Mouse (Mus musculus) macrophage (primary cell): ENCODE results near the gene Fam78a. TPM values are rescaled to one million over a fixed set of nuclear protein-coding genes. Genes with fewer than 3 reads are reported as not detected.

Experiments used
- H3K27ac ChIP-seq: fragments of 350-480 bp; formaldehyde crosslinking; 2 replicates; pipeline ENCODE4 v1.9.0; 2021
- H3K36me3 ChIP-seq: fragments of 350-480 bp; formaldehyde crosslinking; 2 replicates; pipeline ENCODE4 v1.9.0; 2021; ENCODE audit errors: inconsistent target
- H3K4me3 ChIP-seq: fragments of 350-480 bp; formaldehyde crosslinking; 2 replicates; pipeline ENCODE4 v1.9.0; 2021; ENCODE audit errors: inconsistent target
- H3K79me2 ChIP-seq: fragments of 350-480 bp; formaldehyde crosslinking; 2 replicates; pipeline ENCODE4 v1.9.0; 2021; ENCODE audit errors: inconsistent target
- WGBS: methylation state at CpG from one replicate; pipeline ENCODE4 v1.1.7; 2026; ENCODE audit warnings: inconsistent platforms; ENCODE audit not compliant: missing documents; 5-methylcytosine and 5-hydroxymethylcytosine counted together
- polyA plus RNA-seq: library from polyadenylated mRNA; stranded (reverse); fragments of 250-400 nt; gene quantifications from 3 replicates; pipeline ENCODE4 v1.2.4, GENCODE M21; 2018; ENCODE audit warnings: inconsistent platforms
- total RNA-seq, 78 experiments: library from RNA; depleted of rRNA; stranded (reverse); fragments of 250-400 nt; gene quantifications; 1 replicate in 9 of 78; 2 replicates in 24 of 78; 3 replicates in 43 of 78; 4 replicates in 2 of 78; pipeline ENCODE4 v1.2.4; 2018; ENCODE audit warnings: inconsistent platforms in 56 of 78

The Fam78a gene
- total RNA-seq (2018; cell fraction: chromatin; rRNA removed) = 10 to 100 TPM in 8 of 26 experiments, 1 to 10 TPM in 16, under 1 TPM in 2; 0.70 to 26.2 (median 3.7) TPM
- total RNA-seq (2018; cell fraction: cytosol; rRNA removed) = 10 to 100 TPM in 17 of 26 experiments, 1 to 10 TPM in 9; 1.8 to 25.9 (median 15.3) TPM
- total RNA-seq (2018; cell fraction: nucleus; rRNA removed) = 10 to 100 TPM in 12 of 26 experiments, 1 to 10 TPM in 14; 1.5 to 35.6 (median 8.6) TPM
- 12.7 to 16.8 TPM (median 14.3 TPM) in 3 replicates for polyA plus RNA-seq

DNA sequence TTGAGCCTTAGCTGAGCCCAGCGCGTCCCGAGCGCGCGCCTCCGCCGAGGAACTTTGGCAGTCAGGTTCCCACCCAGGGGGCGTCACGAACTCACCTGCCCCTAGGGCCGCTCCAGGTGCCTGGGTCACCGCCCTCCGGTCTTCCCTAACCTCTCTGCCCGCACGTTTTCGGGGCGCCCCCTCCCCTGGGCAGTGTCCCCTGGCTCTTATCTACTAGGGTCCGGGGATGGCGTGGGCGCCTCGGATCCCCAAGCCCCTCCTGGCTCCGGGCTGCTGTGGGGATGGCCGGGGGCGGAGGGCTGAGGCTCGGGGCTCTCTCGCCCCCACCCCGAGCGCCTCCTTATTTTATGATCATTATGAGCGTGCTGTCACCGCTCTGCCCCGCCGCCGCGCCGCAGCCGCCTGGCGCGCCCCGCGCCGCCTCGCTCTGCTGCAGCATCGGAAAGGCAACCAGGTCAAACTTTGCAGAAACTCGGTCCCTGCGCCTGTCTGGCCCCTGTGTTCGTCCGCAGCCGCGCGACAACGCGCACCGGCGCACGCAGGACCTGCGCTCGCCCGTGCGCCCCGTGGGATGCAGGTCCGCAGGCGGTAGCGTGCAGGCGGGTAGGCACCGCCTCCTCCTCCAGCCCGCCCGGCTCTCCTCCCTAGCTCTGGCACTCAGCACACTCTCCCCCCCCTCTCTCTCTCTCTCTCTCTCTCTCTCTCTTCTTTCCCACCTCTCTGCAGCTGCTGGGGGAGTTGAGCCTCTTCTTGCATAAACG lies at the start of gene Fam78a:
Gene Fam78a (minus strand): TSS at position 747 of the 761 bp plus-strand sequence.
- Histone ChIP-seq H3K4me3 (peak within 1 kb of the TSS; percentile 88), H3K79me2 (peaks cover 37% of the 10 kb centered on the region), H3K27ac (0 out of 2 replicates have a peak within 1 kb of the TSS, but pooled peaks have one; percentile 29), H3K36me3 (no peaks in the 10 kb centered on the region)
- under 1% methylated on average over 68 of the region's 68 CpGs for WGBS

GRCm38 (mm10) chr2:32134039-32134438 lies 49.4 kb upstream of the Fam78a start:
- H3K27ac ChIP-seq = no peak overlapping the region
- H3K36me3 ChIP-seq = no peaks in the 10 kb centered on the region
- WGBS = 3% methylated on average over 2 of the region's 2 CpGs
- no peaks in the 10 kb centered on the region for H3K79me2 ChIP-seq
- H3K4me3 ChIP-seq = no peak overlapping the region

GRCm38 (mm10) chr2:32132567-32132992 lies 47.9 kb upstream of the Fam78a start:
- H3K27ac ChIP-seq = no peak overlapping the region
- WGBS = 24% methylated on average over 10 of the region's 12 CpGs
- no peak overlapping the region for H3K4me3 ChIP-seq

DNA sequence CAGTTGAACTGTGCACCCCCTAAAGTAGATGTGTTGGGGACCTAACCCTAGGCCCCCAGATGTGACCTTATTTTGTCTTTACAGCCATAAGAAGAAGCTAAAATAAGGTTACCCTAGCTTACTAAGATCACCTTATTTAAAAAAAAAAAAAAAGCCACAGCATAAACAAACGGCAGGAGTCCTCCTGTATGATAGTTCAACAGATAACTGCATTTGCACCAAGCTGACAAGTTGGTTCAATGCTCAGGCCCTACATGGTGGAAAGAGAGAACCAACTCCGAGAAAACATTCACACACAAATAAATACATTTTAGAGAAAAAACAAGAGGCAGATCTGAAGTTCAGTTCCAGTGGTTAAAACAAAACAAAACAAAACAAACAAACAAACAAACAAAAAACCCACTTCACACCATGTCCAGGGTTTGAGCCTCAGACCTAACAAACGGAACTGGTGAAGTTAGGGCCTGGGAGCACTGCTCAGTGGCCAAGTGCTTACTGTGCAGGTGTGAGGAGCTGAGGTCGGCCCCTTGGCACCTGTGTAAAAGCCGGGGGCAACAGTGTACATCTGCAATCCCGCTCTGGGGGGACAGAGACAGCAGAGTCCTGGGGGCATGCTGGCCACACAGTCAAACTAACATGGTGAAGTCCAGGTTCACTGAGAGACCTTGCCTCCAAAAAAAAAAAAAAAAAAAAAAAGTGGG lies 47.4 kb upstream of the Fam78a start:
- Histone ChIP-seq H3K27ac (no peak overlapping the region), H3K79me2 (no peaks in the 10 kb centered on the region), H3K36me3 (no peaks in the 10 kb centered on the region), H3K4me3 (no peak overlapping the region)
- WGBS = 94% methylated on average over 6 of the region's 6 CpGs

More at GRCm38 (mm10) chr2:32132567-32132992, 47.9 kb upstream of the Fam78a start:
- H3K79me2 ChIP-seq = no peaks in the 10 kb centered on the region
- H3K36me3 ChIP-seq = no peaks in the 10 kb centered on the region

- H3K79me2 ChIP-seq = no peaks in the 10 kb centered on the region
- no peaks in the 10 kb centered on the region for H3K36me3 ChIP-seq
- no peak overlapping the region for H3K4me3 ChIP-seq
- 94% methylated on average over 9 of the region's 9 CpGs for WGBS
- H3K27ac ChIP-seq = no peak overlapping the region
These were observed 46.7 kb upstream of the Fam78a start for GRCm38 (mm10) chr2:32131205-32131834.

DNA sequence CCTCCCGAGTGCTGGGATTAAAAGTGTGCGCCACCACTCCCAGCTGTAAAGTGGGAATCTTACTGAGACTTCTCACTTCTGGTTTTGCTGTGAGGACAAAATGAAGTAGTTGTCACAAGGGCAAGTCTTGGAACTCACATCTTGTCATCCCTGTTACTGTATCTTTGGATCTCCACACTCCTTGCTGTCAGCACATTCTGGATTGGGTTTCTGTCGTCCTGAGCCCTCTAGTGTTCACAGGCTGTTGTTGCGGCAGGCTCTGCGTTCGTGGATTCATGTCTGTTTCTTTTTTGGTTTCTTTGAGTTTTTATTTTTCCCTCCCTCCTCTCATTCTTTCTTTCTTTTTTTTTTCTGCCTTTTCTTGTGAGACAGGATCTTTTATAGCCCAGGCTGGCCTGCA lies 45.8 kb upstream of the Fam78a start:
- no peaks in the 10 kb centered on the region for H3K36me3 ChIP-seq
- H3K79me2 ChIP-seq = no peaks in the 10 kb centered on the region
- 34% methylated on average over 6 of the region's 6 CpGs for WGBS
- no peak overlapping the region for H3K27ac ChIP-seq
- H3K4me3 ChIP-seq = no peak overlapping the region

DNA sequence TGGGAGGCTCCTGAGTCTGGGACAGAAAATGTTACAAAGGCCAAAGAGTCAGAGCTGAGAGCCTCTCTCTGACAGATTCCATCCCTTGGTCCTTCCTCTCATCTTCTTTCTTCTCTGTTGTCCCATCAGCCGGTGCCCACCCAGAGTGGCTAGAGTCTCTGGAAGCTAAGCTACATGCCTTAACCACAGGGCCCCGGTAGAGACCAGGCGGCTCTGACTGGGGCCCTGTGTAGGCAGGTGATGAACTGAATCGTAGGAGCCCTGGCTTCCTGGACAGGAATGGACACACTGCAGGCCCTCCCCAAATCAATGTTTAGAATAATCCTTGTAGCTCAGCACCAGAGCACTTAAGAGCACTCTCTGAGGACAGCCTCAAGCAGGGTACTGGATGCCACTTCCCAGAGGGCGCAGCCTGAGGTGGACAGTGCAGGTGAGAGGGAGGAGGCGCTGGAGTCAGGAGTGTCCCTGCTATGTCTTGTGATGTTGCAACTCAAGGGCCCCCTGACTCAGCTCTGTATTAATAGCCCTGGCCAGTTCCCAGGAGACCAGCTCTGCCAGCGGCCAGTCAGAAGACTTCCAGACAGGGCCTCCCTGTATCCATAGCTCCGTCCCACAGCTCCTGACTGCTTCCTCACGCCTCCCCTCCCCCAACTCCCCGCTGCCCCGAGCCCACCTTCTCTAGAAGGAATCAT lies 44.9 kb upstream of the Fam78a start:
- 86% methylated on average over 11 of the region's 11 CpGs for WGBS
- H3K27ac ChIP-seq = no peak overlapping the region

GRCm38 (mm10) chr2:32128536-32128841 lies 43.8 kb upstream of the Fam78a start:
- no peak overlapping the region for H3K4me3 ChIP-seq
- no peak overlapping the region for H3K27ac ChIP-seq
- 81% methylated on average over 4 of the region's 5 CpGs for WGBS
- no peaks in the 10 kb centered on the region for H3K36me3 ChIP-seq
- H3K79me2 ChIP-seq = no peaks in the 10 kb centered on the region

More for the DNA sequence above, 44.9 kb upstream of the Fam78a start:
- H3K79me2 ChIP-seq = no peaks in the 10 kb centered on the region
- H3K4me3 ChIP-seq = no peak overlapping the region
- no peaks in the 10 kb centered on the region for H3K36me3 ChIP-seq

GRCm38 (mm10) chr2:32127653-32128535 lies 43.2 kb upstream of the Fam78a start:
- Histone ChIP-seq H3K4me3 (no peak overlapping the region), H3K27ac (no peak overlapping the region), H3K79me2 (no peaks in the 10 kb centered on the region), H3K36me3 (no peaks in the 10 kb centered on the region)
- WGBS = 43% methylated on average over 16 of the region's 16 CpGs

GRCm38 (mm10) chr2:32121785-32122184 lies 37.1 kb upstream of the Fam78a start:
- H3K79me2 ChIP-seq = no peaks in the 10 kb centered on the region
- no peak overlapping the region for H3K4me3 ChIP-seq
- 41% methylated on average over 2 of the region's 2 CpGs for WGBS
- no peaks in the 10 kb centered on the region for H3K36me3 ChIP-seq
- no peak overlapping the region for H3K27ac ChIP-seq

- WGBS = 54% methylated on average over 5 of the region's 5 CpGs
- Histone ChIP-seq H3K27ac (no peak overlapping the region), H3K79me2 (no peaks in the 10 kb centered on the region), H3K4me3 (no peak overlapping the region), H3K36me3 (no peaks in the 10 kb centered on the region)
These were observed 36.5 kb upstream of the Fam78a start for GRCm38 (mm10) chr2:32121150-32121549.

DNA sequence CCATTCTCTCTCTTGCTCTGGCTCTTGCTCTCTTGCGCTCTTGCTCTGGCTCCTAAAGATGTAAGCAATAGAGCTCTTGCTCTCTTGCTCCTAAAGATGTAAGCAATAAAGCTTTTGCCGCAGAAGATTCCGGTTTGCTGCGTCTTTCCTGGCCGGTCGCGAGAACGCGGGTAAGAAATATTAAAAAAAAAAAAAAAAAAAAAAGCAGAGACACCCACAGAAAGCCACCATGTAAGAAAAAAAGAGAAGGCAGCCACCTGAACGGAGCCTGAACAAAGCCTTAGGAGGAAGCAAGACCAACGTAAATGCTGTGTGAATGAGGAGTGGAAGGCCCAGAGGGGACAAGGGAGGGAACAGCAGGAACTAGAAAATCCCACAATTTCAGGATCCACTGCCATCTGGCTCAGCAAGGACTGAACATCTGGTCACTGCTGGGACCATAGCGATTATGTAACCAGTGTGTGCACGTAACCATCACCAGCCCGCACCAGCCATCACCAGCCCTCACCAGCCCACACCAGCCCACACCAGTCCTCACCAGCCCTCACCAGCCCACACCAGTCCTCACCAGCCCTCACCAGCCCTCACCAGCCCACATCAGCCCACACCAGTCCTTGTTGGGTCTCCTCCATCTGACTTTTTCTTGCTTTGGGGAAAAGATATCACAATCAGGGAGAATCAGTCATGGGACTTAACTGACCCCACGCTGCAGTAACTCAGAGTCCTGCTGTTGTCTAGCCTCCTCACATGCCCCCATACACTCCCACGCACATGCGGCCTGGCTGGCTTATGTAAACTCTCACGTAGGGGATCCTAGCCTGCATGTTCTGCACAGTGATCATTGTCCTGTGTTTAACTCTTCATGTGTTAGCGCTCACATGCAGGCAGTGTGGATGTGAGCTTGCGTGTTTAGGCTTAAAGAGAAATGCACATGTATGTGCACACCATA lies 35.4 kb upstream of the Fam78a start:
- 82% methylated on average over 12 of the region's 20 CpGs for WGBS
- Histone ChIP-seq H3K4me3 (no peak overlapping the region), H3K79me2 (no peaks in the 10 kb centered on the region), H3K27ac (no peak overlapping the region), H3K36me3 (no peaks in the 10 kb centered on the region)
